Mouse (Mus musculus): ENCODE data around the gene Liph. TPM values are rescaled to one million over a fixed set of nuclear protein-coding genes. Genes with fewer than 3 reads are reported as not detected.
"Not testable (repeated sequence)": the region's sequence is repeated elsewhere in the genome, so short reads cannot be mapped to it uniquely, and the experiment has no call there.

The Liph gene
- polyA plus RNA-seq, 1 experiment from 2014 or later, result 0.41 TPM

- no peak overlapping the region for H3K9ac ChIP-seq (ENCODE audit: low read length)
- no peak overlapping the region for H3K4me3 ChIP-seq (ENCODE audit: low read depth, low read length)
- H3K9me3 ChIP-seq (ENCODE audit: control insufficient read depth, low read length), result no peaks in the 10 kb centered on the region
- DNase-seq (ENCODE audit: low spot score) (no peak), ATAC-seq (ENCODE audit: insufficient read depth, low FRiP score, low TSS enrichment) (no peak)
- H3K27ac ChIP-seq (ENCODE audit: low read depth, low read length), result no peak overlapping the region
- no peaks in the 10 kb centered on the region for H3K36me3 ChIP-seq (ENCODE audit: control insufficient read depth, insufficient read depth, low read length)
- H3K4me2 ChIP-seq (ENCODE audit: low read depth), result no peak overlapping the region
- H3K27me3 ChIP-seq (ENCODE audit: control insufficient read depth, insufficient read depth, low read length), result no peaks in the 10 kb centered on the region
- no peaks in the 10 kb centered on the region for H3K4me1 ChIP-seq (ENCODE audit: control insufficient read depth, insufficient read depth, low read length)
- WGBS, result 73% methylated on average over 3 of the region's 3 CpGs
Measured at GRCm38 (mm10) chr16:22001606-22002005, 6.1 kb upstream of the Liph start.

DNA sequence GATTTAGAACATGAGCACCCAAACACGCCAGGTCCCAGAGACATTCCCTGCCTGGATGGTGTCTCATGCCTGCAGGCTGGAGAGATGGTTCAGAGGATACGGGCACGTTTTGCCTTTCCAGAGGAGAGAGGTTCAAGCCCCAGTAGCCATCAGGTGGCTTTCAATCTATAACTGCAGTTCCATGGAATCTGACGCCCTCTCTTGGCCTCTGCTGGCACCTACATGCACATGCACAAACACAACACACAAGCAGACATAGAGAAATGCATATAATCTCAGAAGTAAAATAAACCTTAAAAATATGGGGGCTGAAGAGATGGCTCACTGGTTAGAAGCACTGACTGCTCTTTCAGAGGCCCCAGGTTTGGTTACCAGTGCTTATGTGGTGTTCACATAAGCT is 5.7 kb upstream of the Liph start:
- no peaks in the 10 kb centered on the region for H3K36me3 ChIP-seq (ENCODE audit: control insufficient read depth, insufficient read depth, low read length)
- no peak for ATAC-seq (ENCODE audit: insufficient read depth, low FRiP score, low TSS enrichment)
- 62% methylated on average over 4 of the region's 4 CpGs for WGBS

GRCm38 (mm10) chr16:21999941-22000690 is 4.7 kb upstream of the Liph start:
- no peaks in the 10 kb centered on the region for H3K9me3 ChIP-seq (ENCODE audit: control insufficient read depth, low read length)
- H3K27me3 ChIP-seq (ENCODE audit: control insufficient read depth, insufficient read depth, low read length), result no peaks in the 10 kb centered on the region
- no peak overlapping the region for H3K4me2 ChIP-seq (ENCODE audit: low read depth)
- ATAC-seq (ENCODE audit: insufficient read depth, low FRiP score, low TSS enrichment) (no peak), DNase-seq (ENCODE audit: low spot score) (no peak)
- WGBS, result 85% methylated on average over 4 of the region's 4 CpGs
- no peaks in the 10 kb centered on the region for H3K4me1 ChIP-seq (ENCODE audit: control insufficient read depth, insufficient read depth, low read length)
- H3K36me3 ChIP-seq (ENCODE audit: control insufficient read depth, insufficient read depth, low read length), result no peaks in the 10 kb centered on the region
- H3K4me3 ChIP-seq (ENCODE audit: low read depth, low read length), result no peak overlapping the region
- no peak overlapping the region for H3K9ac ChIP-seq (ENCODE audit: low read length)
- no peak overlapping the region for H3K27ac ChIP-seq (ENCODE audit: low read depth, low read length)

More for the DNA sequence above, 5.7 kb upstream of the Liph start:
- Histone ChIP-seq H3K9ac (ENCODE audit: low read length) (no peak overlapping the region), H3K4me1 (ENCODE audit: control insufficient read depth, insufficient read depth, low read length) (no peaks in the 10 kb centered on the region), H3K4me3 (ENCODE audit: low read depth, low read length) (no peak overlapping the region), H3K4me2 (ENCODE audit: low read depth) (no peak overlapping the region), H3K9me3 (ENCODE audit: control insufficient read depth, low read length) (no peaks in the 10 kb centered on the region), H3K27me3 (ENCODE audit: control insufficient read depth, insufficient read depth, low read length) (no peaks in the 10 kb centered on the region), H3K27ac (ENCODE audit: low read depth, low read length) (no peak overlapping the region)
- no peak for DNase-seq (ENCODE audit: low spot score)

DNA sequence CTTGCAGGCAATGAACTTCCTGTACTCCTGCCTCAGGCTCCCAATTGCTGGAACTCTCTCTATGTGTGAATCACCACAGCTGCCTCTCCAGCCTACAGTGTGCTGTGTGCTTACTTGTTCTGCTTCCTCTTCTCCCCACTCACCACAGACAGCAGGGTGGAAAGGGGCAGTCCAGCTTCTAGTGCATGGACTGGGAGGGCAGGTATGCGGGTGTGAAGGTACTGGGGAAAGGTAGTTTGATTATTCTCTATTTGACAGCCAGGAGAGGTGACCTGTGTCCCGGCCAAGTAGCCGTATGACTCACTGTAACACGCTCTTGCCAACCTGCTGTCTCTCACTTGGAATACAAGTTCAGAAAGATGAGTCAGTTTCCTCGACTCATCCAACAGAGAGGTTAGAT is 2.6 kb upstream of the Liph start:
- Histone ChIP-seq H3K27ac (ENCODE audit: low read depth, low read length) (no peak overlapping the region), H3K4me1 (ENCODE audit: control insufficient read depth, insufficient read depth, low read length) (no peaks in the 10 kb centered on the region), H3K9me3 (ENCODE audit: control insufficient read depth, low read length) (no peaks in the 10 kb centered on the region), H3K4me2 (ENCODE audit: low read depth) (no peak overlapping the region), H3K36me3 (ENCODE audit: control insufficient read depth, insufficient read depth, low read length) (no peaks in the 10 kb centered on the region), H3K27me3 (ENCODE audit: control insufficient read depth, insufficient read depth, low read length) (no peaks in the 10 kb centered on the region), H3K4me3 (ENCODE audit: low read depth, low read length) (no peak overlapping the region), H3K9ac (ENCODE audit: low read length) (no peak overlapping the region)
- ATAC-seq (ENCODE audit: insufficient read depth, low FRiP score, low TSS enrichment) (no peak), DNase-seq (ENCODE audit: low spot score) (no peak)
- WGBS, result 84% methylated on average over 5 of the region's 5 CpGs

DNA sequence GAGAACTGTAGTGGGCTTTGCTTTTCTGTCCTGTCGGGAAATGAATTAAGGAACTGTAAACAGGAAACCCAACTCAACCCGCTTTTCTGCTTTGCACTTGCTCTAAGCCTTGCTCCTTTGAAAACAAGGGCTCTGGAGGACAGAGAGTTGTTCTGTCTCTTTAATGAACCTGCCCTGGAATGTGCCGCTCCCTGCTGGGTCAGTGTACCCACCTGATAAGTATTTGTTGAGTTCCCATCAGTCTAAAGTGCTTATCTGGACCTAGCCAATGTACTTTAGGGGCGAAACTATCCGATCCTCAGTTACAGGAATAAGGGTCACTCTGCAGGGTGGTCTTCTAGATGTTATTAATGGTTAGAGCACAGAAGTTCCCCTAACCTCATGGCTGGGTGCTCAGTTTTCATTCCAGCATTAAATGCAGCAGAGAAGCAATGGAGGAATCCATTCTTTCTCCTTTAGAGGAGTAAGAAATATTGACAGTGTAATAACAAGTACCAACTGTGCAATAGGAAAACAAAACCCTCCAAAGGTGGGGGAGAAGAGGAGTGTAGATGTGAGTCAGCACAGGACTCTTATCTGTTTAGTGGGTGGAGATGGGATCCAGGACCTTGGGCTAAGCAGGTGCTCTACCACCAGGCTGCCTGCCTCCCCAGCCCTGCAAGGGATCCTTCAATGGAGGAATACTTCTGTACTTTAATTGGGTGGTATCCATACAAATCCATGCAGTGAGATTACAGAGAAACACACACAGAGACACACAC is 1.6 kb upstream of the Liph start:
- no peak overlapping the region for H3K27ac ChIP-seq (ENCODE audit: low read depth, low read length)
- DNase-seq (ENCODE audit: low spot score), result no peak
- no peaks in the 10 kb centered on the region for H3K4me1 ChIP-seq (ENCODE audit: control insufficient read depth, insufficient read depth, low read length)
- ATAC-seq (ENCODE audit: insufficient read depth, low FRiP score, low TSS enrichment), result no peak
- H3K9ac ChIP-seq (ENCODE audit: low read length), result no peak overlapping the region
- no peaks in the 10 kb centered on the region for H3K27me3 ChIP-seq (ENCODE audit: control insufficient read depth, insufficient read depth, low read length)
- no peak overlapping the region for H3K4me3 ChIP-seq (ENCODE audit: low read depth, low read length)
- H3K36me3 ChIP-seq (ENCODE audit: control insufficient read depth, insufficient read depth, low read length), result no peaks in the 10 kb centered on the region
- 70% methylated on average over 5 of the region's 5 CpGs for WGBS
- no peaks in the 10 kb centered on the region for H3K9me3 ChIP-seq (ENCODE audit: control insufficient read depth, low read length)
- H3K4me2 ChIP-seq (ENCODE audit: low read depth), result no peak overlapping the region

DNA sequence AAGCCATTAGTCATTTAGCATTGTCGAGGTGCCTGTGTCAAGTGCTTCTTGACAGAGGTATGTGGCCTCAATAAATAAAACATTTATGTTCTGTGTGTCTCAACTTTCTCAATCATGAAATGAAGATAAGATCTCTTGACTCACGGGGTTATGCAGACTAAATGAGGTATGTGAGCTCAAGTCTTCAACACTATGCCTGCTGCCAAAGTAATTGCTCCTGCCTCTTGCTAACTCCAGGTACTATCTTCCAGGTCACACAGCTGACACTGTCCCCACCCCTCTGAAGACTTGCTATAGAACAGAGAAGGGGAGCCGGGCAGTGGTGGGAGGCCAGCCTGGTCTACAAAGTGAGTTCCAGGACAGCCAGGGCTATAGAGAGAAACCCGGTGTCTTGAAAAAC is 939 bp upstream of the Liph start:
- DNase-seq (ENCODE audit: low spot score) (no peak), ATAC-seq (ENCODE audit: insufficient read depth, low FRiP score, low TSS enrichment) (no peak)
- Histone ChIP-seq H3K4me3 (ENCODE audit: low read depth, low read length) (no peak overlapping the region), H3K27me3 (ENCODE audit: control insufficient read depth, insufficient read depth, low read length) (no peaks in the 10 kb centered on the region), H3K4me1 (ENCODE audit: control insufficient read depth, insufficient read depth, low read length) (no peaks in the 10 kb centered on the region), H3K27ac (ENCODE audit: low read depth, low read length) (no peak overlapping the region), H3K36me3 (ENCODE audit: control insufficient read depth, insufficient read depth, low read length) (no peaks in the 10 kb centered on the region), H3K9me3 (ENCODE audit: control insufficient read depth, low read length) (no peaks in the 10 kb centered on the region), H3K9ac (ENCODE audit: low read length) (no peak overlapping the region), H3K4me2 (ENCODE audit: low read depth) (no peak overlapping the region)
- 58% methylated on average over 4 of the region's 4 CpGs for WGBS

GRCm38 (mm10) chr16:21991774-21992173 is 3.7 kb downstream of the Liph start:
- Histone ChIP-seq H3K9ac (ENCODE audit: low read length) (no peak overlapping the region), H3K27ac (ENCODE audit: low read depth, low read length) (no peak overlapping the region), H3K9me3 (ENCODE audit: control insufficient read depth, low read length) (no peaks in the 10 kb centered on the region), H3K36me3 (ENCODE audit: control insufficient read depth, insufficient read depth, low read length) (no peaks in the 10 kb centered on the region), H3K4me1 (ENCODE audit: control insufficient read depth, insufficient read depth, low read length) (no peaks in the 10 kb centered on the region), H3K27me3 (ENCODE audit: control insufficient read depth, insufficient read depth, low read length) (no peaks in the 10 kb centered on the region), H3K4me2 (ENCODE audit: low read depth) (no peak overlapping the region), H3K4me3 (ENCODE audit: low read depth, low read length) (no peak overlapping the region)
- 89% methylated on average over 2 of the region's 2 CpGs for WGBS
- DNase-seq (ENCODE audit: low spot score) (no peak), ATAC-seq (ENCODE audit: insufficient read depth, low FRiP score, low TSS enrichment) (no peak)

GRCm38 (mm10) chr16:21990893-21991292 is 4.6 kb downstream of the Liph start:
- H3K36me3 ChIP-seq (ENCODE audit: control insufficient read depth, insufficient read depth, low read length); H3K9me3 ChIP-seq (ENCODE audit: control insufficient read depth, low read length); H3K4me2 ChIP-seq (ENCODE audit: low read depth); H3K27me3 ChIP-seq (ENCODE audit: control insufficient read depth, insufficient read depth, low read length); H3K27ac ChIP-seq (ENCODE audit: low read depth, low read length); DNase-seq (ENCODE audit: low spot score); H3K9ac ChIP-seq (ENCODE audit: low read length); H3K4me3 ChIP-seq (ENCODE audit: low read depth, low read length); ATAC-seq (ENCODE audit: insufficient read depth, low FRiP score, low TSS enrichment); H3K4me1 ChIP-seq (ENCODE audit: control insufficient read depth, insufficient read depth, low read length): not testable (repeated sequence)

- no peak for DNase-seq (ENCODE audit: low spot score)
- no peak overlapping the region for H3K9ac ChIP-seq (ENCODE audit: low read length)
- no peak for ATAC-seq (ENCODE audit: insufficient read depth, low FRiP score, low TSS enrichment)
- no peak overlapping the region for H3K27ac ChIP-seq (ENCODE audit: low read depth, low read length)
- no peaks in the 10 kb centered on the region for H3K36me3 ChIP-seq (ENCODE audit: control insufficient read depth, insufficient read depth, low read length)
- H3K4me2 ChIP-seq (ENCODE audit: low read depth), result no peak overlapping the region
- H3K4me3 ChIP-seq (ENCODE audit: low read depth, low read length), result no peak overlapping the region
- no peaks in the 10 kb centered on the region for H3K9me3 ChIP-seq (ENCODE audit: control insufficient read depth, low read length)
- 69% methylated on average over 5 of the region's 5 CpGs for WGBS
- no peaks in the 10 kb centered on the region for H3K4me1 ChIP-seq (ENCODE audit: control insufficient read depth, insufficient read depth, low read length)
- no peaks in the 10 kb centered on the region for H3K27me3 ChIP-seq (ENCODE audit: control insufficient read depth, insufficient read depth, low read length)
Measured at GRCm38 (mm10) chr16:21987956-21988355, 7.5 kb downstream of the Liph start.

Measured in neural tube, embryonic 11.5 days (tissue).